Mouse (Mus musculus): Measurements from ENCODE around the gene Mgat4c. TPM values are rescaled to one million over a fixed set of nuclear protein-coding genes. Genes with fewer than 3 reads are reported as not detected.

The Mgat4c gene
- 0.16 TPM in 1 of 2 replicates, not detected in the other for polyA plus RNA-seq (2015; fragmentation: Nextera tagmentation; extraction: Ambion mirVana)

DNA sequence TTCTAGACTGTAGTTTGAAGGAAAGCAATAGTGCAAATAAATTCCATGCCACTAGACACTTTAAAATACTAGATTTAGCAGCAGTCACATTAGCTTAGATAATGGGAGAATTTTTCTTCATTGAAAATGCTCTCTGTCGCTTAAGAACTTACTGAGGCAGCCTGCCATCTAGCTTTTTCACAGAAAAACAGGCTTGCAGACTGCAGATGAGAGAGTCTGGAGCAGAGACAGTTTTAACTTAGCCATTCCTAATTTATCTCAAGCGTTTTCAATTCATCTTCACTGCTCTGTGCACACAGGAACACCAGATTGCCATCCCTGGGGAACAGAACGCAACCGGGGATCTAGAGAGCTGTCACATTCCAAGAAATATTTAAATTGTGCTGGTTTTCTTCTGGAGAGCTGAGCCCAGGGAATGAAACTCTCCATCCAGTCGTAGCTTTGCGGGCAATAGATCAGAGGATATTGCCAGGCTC, at the start of gene Mgat4c:
Mgat4c (plus strand) TSS at position 51 of the 476 bp plus-strand sequence.
- no peaks in the 10 kb centered on the region for H3K27me3 ChIP-seq (ENCODE audit: control insufficient read depth, insufficient read depth, low read length)
- no peak within 1 kb of the TSS for H3K27ac ChIP-seq (ENCODE audit: low read length)
- H3K36me3 ChIP-seq (ENCODE audit: control insufficient read depth, insufficient read depth): no peaks in the 10 kb centered on the region
- H3K4me2 ChIP-seq (ENCODE audit: low read depth, low read length): no peak within 1 kb of the TSS
- no peak for ATAC-seq (replicated peaks; ENCODE audit: extremely low read depth, insufficient read depth, low FRiP score)
- H3K9me3 ChIP-seq (replicated peaks; ENCODE audit: control insufficient read depth, low read length): no peaks in the 10 kb centered on the region
- H3K9ac ChIP-seq (ENCODE audit: low read length): no peak within 1 kb of the TSS
- 56% methylated on average over 6 of the region's 6 CpGs for WGBS
- H3K4me1 ChIP-seq (ENCODE audit: control insufficient read depth, insufficient read depth, low read length): no peaks in the 10 kb centered on the region
- H3K4me3 ChIP-seq (ENCODE audit: low read length): no peak within 1 kb of the TSS

DNA sequence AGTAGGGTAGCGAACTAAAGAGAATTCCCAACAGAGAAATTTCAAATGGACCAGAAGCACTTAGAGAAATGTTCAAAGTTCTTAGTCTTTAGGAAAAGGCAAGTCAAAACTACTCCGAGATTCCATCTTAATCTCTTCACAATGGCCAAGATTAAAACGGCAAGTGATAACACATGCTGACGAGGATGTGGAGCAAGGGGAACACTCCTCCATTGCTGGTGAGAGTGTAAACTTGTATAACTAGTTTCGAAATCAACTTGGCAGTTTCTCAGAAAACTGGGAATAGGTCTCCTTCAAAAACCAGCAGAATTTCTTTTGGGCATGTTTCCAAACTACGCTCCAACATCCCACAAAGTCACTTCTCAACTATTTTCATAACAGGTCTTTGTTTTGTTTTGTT, 46.0 kb upstream of the Mgat4c start:
- no peak overlapping the region for H3K27ac ChIP-seq (ENCODE audit: low read length)
- H3K4me1 ChIP-seq (ENCODE audit: control insufficient read depth, insufficient read depth, low read length): no peaks in the 10 kb centered on the region
- no peaks in the 10 kb centered on the region for H3K9me3 ChIP-seq (replicated peaks; ENCODE audit: control insufficient read depth, low read length)
- no peak overlapping the region for H3K4me2 ChIP-seq (ENCODE audit: low read depth, low read length)
- no peak overlapping the region for H3K4me3 ChIP-seq (ENCODE audit: low read length)
- 68% methylated on average over 6 of the region's 6 CpGs for WGBS
- no peak overlapping the region for H3K9ac ChIP-seq (ENCODE audit: low read length)
- ATAC-seq (replicated peaks; ENCODE audit: extremely low read depth, insufficient read depth, low FRiP score): no peak
- no peaks in the 10 kb centered on the region for H3K36me3 ChIP-seq (ENCODE audit: control insufficient read depth, insufficient read depth)
- H3K27me3 ChIP-seq (ENCODE audit: control insufficient read depth, insufficient read depth, low read length): no peaks in the 10 kb centered on the region

DNA sequence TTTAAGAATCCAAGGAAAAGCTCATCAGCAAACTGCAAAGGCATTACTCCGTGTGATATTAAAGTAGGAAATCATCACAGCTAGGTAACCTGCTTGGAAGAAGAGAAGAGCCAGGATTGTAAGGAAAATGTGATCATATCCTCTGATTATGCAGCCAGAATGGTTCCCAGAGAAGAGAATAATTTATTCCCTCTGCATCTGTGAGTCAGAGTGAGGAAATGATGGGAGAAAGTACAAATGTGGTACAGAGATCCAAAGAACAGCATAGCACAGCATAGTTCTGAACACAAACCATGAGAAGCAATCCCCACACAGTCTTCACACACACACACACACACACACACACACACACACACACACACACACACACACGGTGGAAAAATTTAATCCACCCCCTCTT, 40.2 kb upstream of the Mgat4c start:
- H3K36me3 ChIP-seq (ENCODE audit: control insufficient read depth, insufficient read depth): no peaks in the 10 kb centered on the region
- no peaks in the 10 kb centered on the region for H3K9me3 ChIP-seq (replicated peaks; ENCODE audit: control insufficient read depth, low read length)
- no peak for ATAC-seq (replicated peaks; ENCODE audit: extremely low read depth, insufficient read depth, low FRiP score)
- H3K9ac ChIP-seq (ENCODE audit: low read length): no peak overlapping the region
- H3K4me2 ChIP-seq (ENCODE audit: low read depth, low read length): no peak overlapping the region
- no peak overlapping the region for H3K27ac ChIP-seq (ENCODE audit: low read length)
- no peaks in the 10 kb centered on the region for H3K27me3 ChIP-seq (ENCODE audit: control insufficient read depth, insufficient read depth, low read length)
- H3K4me3 ChIP-seq (ENCODE audit: low read length): no peak overlapping the region
- 74% methylated on average over 2 of the region's 2 CpGs for WGBS
- H3K4me1 ChIP-seq (ENCODE audit: control insufficient read depth, insufficient read depth, low read length): no peaks in the 10 kb centered on the region

GRCm38 (mm10) chr10:101681914-101682313, 627 bp downstream of the Mgat4c start:
- no peaks in the 10 kb centered on the region for H3K4me1 ChIP-seq (ENCODE audit: control insufficient read depth, insufficient read depth, low read length)
- WGBS: 76% methylated on average over 5 of the region's 5 CpGs
- no peak overlapping the region for H3K4me2 ChIP-seq (ENCODE audit: low read depth, low read length)
- H3K36me3 ChIP-seq (ENCODE audit: control insufficient read depth, insufficient read depth): no peaks in the 10 kb centered on the region
- no peak overlapping the region for H3K27ac ChIP-seq (ENCODE audit: low read length)
- H3K4me3 ChIP-seq (ENCODE audit: low read length): no peak overlapping the region
- no peak overlapping the region for H3K9ac ChIP-seq (ENCODE audit: low read length)
- H3K27me3 ChIP-seq (ENCODE audit: control insufficient read depth, insufficient read depth, low read length): no peaks in the 10 kb centered on the region
- no peaks in the 10 kb centered on the region for H3K9me3 ChIP-seq (replicated peaks; ENCODE audit: control insufficient read depth, low read length)
- no peak for ATAC-seq (replicated peaks; ENCODE audit: extremely low read depth, insufficient read depth, low FRiP score)

- Histone ChIP-seq H3K36me3 (ENCODE audit: control insufficient read depth, insufficient read depth) (no peaks in the 10 kb centered on the region), H3K27me3 (ENCODE audit: control insufficient read depth, insufficient read depth, low read length) (no peaks in the 10 kb centered on the region), H3K9ac (ENCODE audit: low read length) (no peak overlapping the region), H3K9me3 (replicated peaks; ENCODE audit: control insufficient read depth, low read length) (no peaks in the 10 kb centered on the region), H3K4me2 (ENCODE audit: low read depth, low read length) (no peak overlapping the region), H3K27ac (ENCODE audit: low read length) (no peak overlapping the region), H3K4me1 (ENCODE audit: control insufficient read depth, insufficient read depth, low read length) (no peaks in the 10 kb centered on the region), H3K4me3 (ENCODE audit: low read length) (no peak overlapping the region)
- no peak for ATAC-seq (replicated peaks; ENCODE audit: extremely low read depth, insufficient read depth, low FRiP score)
- WGBS: 65% methylated on average over 3 of the region's 3 CpGs
Measured at GRCm38 (mm10) chr10:101761828-101762227, 80.5 kb downstream of the Mgat4c start.

- Histone ChIP-seq H3K27ac (ENCODE audit: low read length) (no peak overlapping the region), H3K36me3 (ENCODE audit: control insufficient read depth, insufficient read depth) (no peaks in the 10 kb centered on the region), H3K9ac (ENCODE audit: low read length) (no peak overlapping the region), H3K4me2 (ENCODE audit: low read depth, low read length) (no peak overlapping the region), H3K27me3 (ENCODE audit: control insufficient read depth, insufficient read depth, low read length) (no peaks in the 10 kb centered on the region), H3K9me3 (replicated peaks; ENCODE audit: control insufficient read depth, low read length) (no peaks in the 10 kb centered on the region), H3K4me3 (ENCODE audit: low read length) (no peak overlapping the region), H3K4me1 (ENCODE audit: control insufficient read depth, insufficient read depth, low read length) (no peaks in the 10 kb centered on the region)
- 76% methylated on average over 1 of the region's 1 CpGs for WGBS
- no peak for ATAC-seq (replicated peaks; ENCODE audit: extremely low read depth, insufficient read depth, low FRiP score)
Measured at GRCm38 (mm10) chr10:101770688-101771087, 89.4 kb downstream of the Mgat4c start.

- H3K4me2 ChIP-seq (ENCODE audit: low read depth, low read length): no peak overlapping the region
- H3K36me3 ChIP-seq (ENCODE audit: control insufficient read depth, insufficient read depth): no peaks in the 10 kb centered on the region
- H3K9me3 ChIP-seq (replicated peaks; ENCODE audit: control insufficient read depth, low read length): no peaks in the 10 kb centered on the region
- H3K27me3 ChIP-seq (ENCODE audit: control insufficient read depth, insufficient read depth, low read length): no peaks in the 10 kb centered on the region
- ATAC-seq (replicated peaks; ENCODE audit: extremely low read depth, insufficient read depth, low FRiP score): no peak
- H3K9ac ChIP-seq (ENCODE audit: low read length): no peak overlapping the region
- WGBS: 49% methylated on average over 4 of the region's 4 CpGs
- no peaks in the 10 kb centered on the region for H3K4me1 ChIP-seq (ENCODE audit: control insufficient read depth, insufficient read depth, low read length)
- no peak overlapping the region for H3K27ac ChIP-seq (ENCODE audit: low read length)
- no peak overlapping the region for H3K4me3 ChIP-seq (ENCODE audit: low read length)
Measured at GRCm38 (mm10) chr10:101771157-101771556, 89.9 kb downstream of the Mgat4c start.

DNA sequence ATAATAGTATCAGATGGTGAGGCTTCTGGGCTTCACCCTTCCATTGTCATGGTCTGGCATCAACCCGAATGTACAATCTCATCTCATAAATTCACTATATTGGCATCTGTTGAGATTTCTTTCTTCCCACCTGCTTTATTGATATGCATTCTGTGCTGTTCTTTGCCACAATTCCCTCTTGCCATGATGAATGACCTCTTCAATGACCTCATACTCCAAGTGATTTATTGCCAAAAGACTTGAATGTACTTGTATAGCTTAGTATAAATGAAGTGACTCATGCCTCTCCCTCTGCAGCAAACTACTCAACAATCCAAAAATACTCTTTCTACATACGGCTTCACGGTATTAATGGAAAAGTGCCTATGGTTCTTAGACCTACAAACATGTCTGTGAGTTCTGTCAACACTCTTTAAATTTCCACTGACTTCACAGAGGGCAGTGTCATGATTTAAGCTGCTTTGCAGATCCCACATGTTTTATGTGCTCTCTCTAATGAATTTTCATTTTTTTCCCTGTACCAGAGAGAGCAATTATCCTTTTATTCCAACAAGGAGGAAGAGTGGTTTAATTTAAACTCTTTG, 102.0 kb downstream of the Mgat4c start:
- H3K4me2 ChIP-seq (ENCODE audit: low read depth, low read length): no peak overlapping the region
- no peak for ATAC-seq (replicated peaks; ENCODE audit: extremely low read depth, insufficient read depth, low FRiP score)
- H3K27ac ChIP-seq (ENCODE audit: low read length): no peak overlapping the region
- H3K27me3 ChIP-seq (ENCODE audit: control insufficient read depth, insufficient read depth, low read length): no peaks in the 10 kb centered on the region
- H3K4me3 ChIP-seq (ENCODE audit: low read length): no peak overlapping the region
- no peaks in the 10 kb centered on the region for H3K4me1 ChIP-seq (ENCODE audit: control insufficient read depth, insufficient read depth, low read length)
- H3K9ac ChIP-seq (ENCODE audit: low read length): no peak overlapping the region
- no peaks in the 10 kb centered on the region for H3K36me3 ChIP-seq (ENCODE audit: control insufficient read depth, insufficient read depth)
- H3K9me3 ChIP-seq (replicated peaks; ENCODE audit: control insufficient read depth, low read length): no peaks in the 10 kb centered on the region
- WGBS: 61% methylated on average over 3 of the region's 3 CpGs

DNA sequence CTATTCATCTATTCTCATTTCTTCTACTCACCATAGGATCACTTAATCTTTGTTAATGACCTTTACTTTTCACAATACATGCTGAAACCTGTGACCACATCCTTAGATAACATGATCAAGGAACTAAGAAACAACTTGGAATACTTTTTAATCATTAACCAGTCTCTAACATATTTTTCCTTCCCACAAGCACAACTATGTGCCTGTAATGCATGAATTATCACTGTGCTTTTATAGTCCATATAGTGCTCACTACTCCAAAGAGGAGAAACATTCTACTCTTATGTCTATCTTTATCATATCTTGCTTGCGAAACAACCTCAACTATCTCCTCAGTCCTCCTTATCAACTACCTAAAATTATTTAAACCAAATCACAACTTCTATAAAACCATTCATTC, 114.2 kb downstream of the Mgat4c start:
- Histone ChIP-seq H3K36me3 (ENCODE audit: control insufficient read depth, insufficient read depth) (no peaks in the 10 kb centered on the region), H3K9ac (ENCODE audit: low read length) (no peak overlapping the region), H3K4me3 (ENCODE audit: low read length) (no peak overlapping the region), H3K9me3 (replicated peaks; ENCODE audit: control insufficient read depth, low read length) (no peaks in the 10 kb centered on the region), H3K4me1 (ENCODE audit: control insufficient read depth, insufficient read depth, low read length) (no peaks in the 10 kb centered on the region), H3K4me2 (ENCODE audit: low read depth, low read length) (no peak overlapping the region), H3K27ac (ENCODE audit: low read length) (no peak overlapping the region), H3K27me3 (ENCODE audit: control insufficient read depth, insufficient read depth, low read length) (no peaks in the 10 kb centered on the region)
- 80% methylated on average over 1 of the region's 1 CpGs for WGBS
- ATAC-seq (replicated peaks; ENCODE audit: extremely low read depth, insufficient read depth, low FRiP score): no peak
